Mouse (Mus musculus): ENCODE results near the gene Ssrp1. TPM values are rescaled to one million over a fixed set of nuclear protein-coding genes. Genes with fewer than 3 reads are reported as not detected.

Ssrp1 gene
- total and polyA plus RNA-seq, 3 experiments = 239 to 875 (median 420) TPM

GRCm38 (mm10) chr2:85067903-85068625 is 31.0 kb downstream of the Ssrp1 start:
- Histone ChIP-seq H3K27me3 (ENCODE audit: control insufficient read depth in 1 of 2, insufficient read depth in 2 of 2, low read length in 2 of 2) (no peaks in the 10 kb centered on the region), H3K9me3 (replicated peaks; ENCODE audit: insufficient read depth, low read length) (no peaks in the 10 kb centered on the region), H3K27ac (ENCODE audit: control insufficient read depth, low read depth, low read length) (no peak overlapping the region), H3K36me3 (ENCODE audit: control insufficient read depth in 1 of 2, insufficient read depth in 2 of 2, low read length in 2 of 2) (no peaks in the 10 kb centered on the region), H3K4me1 (ENCODE audit: control insufficient read depth in 1 of 2, insufficient read depth in 2 of 2, low read length in 2 of 2) (no peaks in the 10 kb centered on the region), H3K9ac (ENCODE audit: control insufficient read depth, low read depth, low read length, poor library complexity, severe bottlenecking) (no peak overlapping the region), H3K4me3 (ENCODE audit: control insufficient read depth in 1 of 2, insufficient read depth in 1 of 2, low read depth in 2 of 2, low read length in 2 of 2) (no peak overlapping the region), H3K79me2 (ENCODE audit: control insufficient read depth, insufficient read depth, low read length, poor library complexity) (no peaks in the 10 kb centered on the region)
- DNase-seq (ENCODE audit: low read depth, low spot score) = no peak
- TF ChIP-seq RCOR1 (IDR thresholded peaks at IDR 0.05; ENCODE audit: low read depth, low read length) (no peak), NRF1 (IDR thresholded peaks at IDR 0.05; ENCODE audit: insufficient read depth, low read depth, low read length, poor library complexity, severe bottlenecking) (no peak), USF2 (IDR thresholded peaks at IDR 0.05; ENCODE audit: borderline replicate concordance in 1 of 2, insufficient read depth in 1 of 2, low read depth in 1 of 2, low read length in 2 of 2) (no peak)

GRCm38 (mm10) chr2:85068626-85069025 is 31.6 kb downstream of the Ssrp1 start:
- Histone ChIP-seq H3K27ac (ENCODE audit: control insufficient read depth, low read depth, low read length) (no peak overlapping the region), H3K4me1 (ENCODE audit: control insufficient read depth in 1 of 2, insufficient read depth in 2 of 2, low read length in 2 of 2) (no peaks in the 10 kb centered on the region), H3K79me2 (ENCODE audit: control insufficient read depth, insufficient read depth, low read length, poor library complexity) (no peaks in the 10 kb centered on the region), H3K36me3 (ENCODE audit: control insufficient read depth in 1 of 2, insufficient read depth in 2 of 2, low read length in 2 of 2) (no peaks in the 10 kb centered on the region), H3K9ac (ENCODE audit: control insufficient read depth, low read depth, low read length, poor library complexity, severe bottlenecking) (no peak overlapping the region), H3K27me3 (ENCODE audit: control insufficient read depth in 1 of 2, insufficient read depth in 2 of 2, low read length in 2 of 2) (no peaks in the 10 kb centered on the region), H3K9me3 (replicated peaks; ENCODE audit: insufficient read depth, low read length) (no peaks in the 10 kb centered on the region), H3K4me3 (ENCODE audit: control insufficient read depth in 1 of 2, insufficient read depth in 1 of 2, low read depth in 2 of 2, low read length in 2 of 2) (no peak overlapping the region)
- DNase-seq (ENCODE audit: low read depth, low spot score) = no peak
- TF ChIP-seq SMC3 (IDR thresholded peaks at IDR 0.05; ENCODE audit: low read depth, low read length) (no peak), NELFE (IDR thresholded peaks at IDR 0.05; ENCODE audit: low read depth, low read length) (no peak), BHLHE40 (IDR thresholded peaks at IDR 0.05; ENCODE audit: borderline replicate concordance, low read depth, low read length) (no peak), POLR2AphosphoS2 (IDR thresholded peaks at IDR 0.05; ENCODE audit: low read length) (no peak), UBTF (IDR thresholded peaks at IDR 0.05; ENCODE audit: borderline replicate concordance, insufficient read depth, low read depth, low read length) (no peak), NRF1 (IDR thresholded peaks at IDR 0.05; ENCODE audit: insufficient read depth, low read depth, low read length, poor library complexity, severe bottlenecking) (no peak), HCFC1 (IDR thresholded peaks at IDR 0.05; ENCODE audit: low read depth, low read length) (no peak), CHD2 (IDR thresholded peaks at IDR 0.05; ENCODE audit: low read length) (no peak), E2F4 (IDR thresholded peaks at IDR 0.05; ENCODE audit: borderline replicate concordance, low read depth, low read length) (no peak), MAX (IDR thresholded peaks at IDR 0.05; ENCODE audit: low read length) (no peak), ETS1 (IDR thresholded peaks at IDR 0.05; ENCODE audit: low read depth, low read length) (no peak), MXI1 (IDR thresholded peaks at IDR 0.05; ENCODE audit: low read depth, low read length) (no peak), MYC (IDR thresholded peaks at IDR 0.05; ENCODE audit: low read depth, low read length) (no peak), POLR2A (IDR thresholded peaks at IDR 0.05; ENCODE audit: control insufficient read depth in 1 of 2, insufficient read depth in 1 of 2, low read depth in 1 of 2, low read length in 2 of 2, poor library complexity in 1 of 2) (no peak), RCOR1 (IDR thresholded peaks at IDR 0.05; ENCODE audit: low read depth, low read length) (no peak), JUND (IDR thresholded peaks at IDR 0.05; ENCODE audit: low read depth, low read length) (no peak), SIN3A (IDR thresholded peaks at IDR 0.05; ENCODE audit: low read length) (no peak)
